Mouse (Mus musculus) kidney, embryonic 16.5 days (tissue): ENCODE results near the gene Nppa. TPM values are rescaled to one million over a fixed set of nuclear protein-coding genes. Genes with fewer than 3 reads are reported as not detected.

Source experiments
- ATAC-seq: fragments of 200-750 bp; cut with Nextera tagmentation; 2 replicates; pipeline ENCODE4 v1.8.0; 2017; ENCODE audit warnings: moderate TSS enrichment; ENCODE audit not compliant: low FRiP score, low TSS enrichment
- H3K27ac ChIP-seq: fragments of 300-500 bp; sonication (generic); 2 replicates; pipeline ENCODE4 v1.5.1; 2014; ENCODE audit warnings: low read length
- H3K27me3 ChIP-seq: fragments of 300-500 bp; sonication (generic); 2 replicates; pipeline ENCODE4 v1.6.1; 2014; ENCODE audit warnings: low read length, control low read depth, mixed read lengths; ENCODE audit not compliant: insufficient read depth
- H3K36me3 ChIP-seq: fragments of 300-500 bp; sonication (generic); 2 replicates; pipeline ENCODE4 v1.6.1; 2014; ENCODE audit warnings: low read length, control low read depth, mixed read lengths; ENCODE audit not compliant: insufficient read depth
- H3K4me1 ChIP-seq: fragments of 300-500 bp; sonication (generic); 2 replicates; pipeline ENCODE4 v1.6.1; 2014; ENCODE audit warnings: low read length, control low read depth, mixed read lengths; ENCODE audit not compliant: insufficient read depth
- H3K4me2 ChIP-seq: fragments of 300-500 bp; sonication (generic); replicated peaks from 2 replicates; pipeline ENCODE4 v1.6.1; 2014; ENCODE audit warnings: low read depth, low read length
- H3K4me3 ChIP-seq: fragments of 300-500 bp; sonication (generic); 2 replicates; pipeline ENCODE4 v1.5.1; 2014; ENCODE audit warnings: mild to moderate bottlenecking, low read length
- H3K9ac ChIP-seq: fragments of 300-500 bp; sonication (generic); replicated peaks from 2 replicates; pipeline ENCODE4 v1.6.1; 2014; ENCODE audit warnings: low read length
- H3K9me3 ChIP-seq: fragments of 300-500 bp; sonication (generic); 2 replicates; pipeline ENCODE4 v1.6.1; 2016; ENCODE audit warnings: low read length, control low read depth
- WGBS: fragments of 180-500 bp; shearing (Covaris S2); extraction: QIAGEN DNeasy Blood & Tissue Kit; methylation state at CpG from one replicate; pipeline ENCODE4 v1.1.7; 2014; 5-methylcytosine and 5-hydroxymethylcytosine counted together
- polyA plus RNA-seq: library from polyadenylated mRNA; unstranded; fragments of >200 nt; fragmentation: Nextera tagmentation; extraction: Ambion mirVana; gene quantifications from 2 replicates; pipeline ENCODE4 v1.2.1, GENCODE M21; 2015

Nppa gene
- polyA plus RNA-seq, 1 experiment from 2014 or later, result 1.00 TPM

DNA sequence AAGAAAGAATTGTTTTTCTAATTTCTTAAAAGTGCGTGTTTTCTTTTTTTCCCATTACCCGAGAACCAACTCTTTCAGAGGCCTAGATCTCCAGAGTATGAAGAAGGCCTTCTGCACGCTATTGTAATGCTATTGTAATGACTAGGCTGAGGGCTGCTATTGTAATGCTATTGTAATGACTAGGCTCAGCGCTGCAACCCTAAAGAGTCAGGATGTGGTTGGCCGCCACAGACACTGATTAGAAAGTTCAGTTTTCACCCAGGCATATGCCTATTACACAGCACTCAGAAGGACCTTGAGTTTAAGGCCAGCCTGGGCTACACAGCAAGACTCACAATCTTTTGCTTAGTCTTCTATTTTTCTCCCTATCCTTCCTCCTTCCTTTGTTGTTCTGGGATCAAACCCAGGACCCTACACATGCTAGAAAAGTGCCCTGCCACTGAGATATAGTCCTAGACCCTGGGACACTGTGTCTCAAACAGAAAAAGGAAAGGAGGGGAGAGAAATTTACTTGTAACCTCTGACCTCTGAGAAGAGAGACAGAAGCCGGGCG lies 33.4 kb downstream of the Nppa start:
- H3K4me2 ChIP-seq, result no peak overlapping the region
- H3K4me3 ChIP-seq, result no peak overlapping the region
- no peaks in the 10 kb centered on the region for H3K27me3 ChIP-seq
- WGBS, result 80% methylated on average over 7 of the region's 7 CpGs
- H3K9me3 ChIP-seq, result no peaks in the 10 kb centered on the region
- ATAC-seq, result no peak
- H3K36me3 ChIP-seq, result peaks cover 18% of the 10 kb centered on the region; the same call in 1 of the 2 replicates
- peaks cover 6% of the 10 kb centered on the region for H3K4me1 ChIP-seq
- H3K27ac ChIP-seq, result no peak overlapping the region
- no peak overlapping the region for H3K9ac ChIP-seq

DNA sequence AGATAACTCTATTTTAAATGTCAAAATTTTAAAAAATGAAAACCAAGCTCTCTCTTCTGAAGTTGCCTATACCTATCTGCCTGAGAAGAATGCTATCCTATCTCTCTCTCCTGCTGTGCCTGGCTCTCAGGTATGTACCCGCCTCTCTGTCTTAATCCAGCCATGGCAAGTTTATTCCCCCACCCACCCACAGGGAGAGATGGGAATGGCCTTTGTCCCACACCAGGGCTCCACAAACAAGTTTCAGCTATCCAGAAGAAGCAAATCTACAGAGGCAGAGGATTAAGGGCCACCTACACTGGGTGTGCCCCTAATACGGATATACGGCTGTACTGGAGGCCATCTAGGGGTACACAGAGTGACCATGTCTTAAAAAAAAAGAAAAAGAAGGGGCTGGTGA lies 34.9 kb downstream of the Nppa start:
- 0 out of 2 replicates have a peak, but pooled peaks cover 12% of the 10 kb centered on the region for H3K36me3 ChIP-seq
- WGBS, result 87% methylated on average over 3 of the region's 3 CpGs
- H3K4me2 ChIP-seq, result no peak overlapping the region
- H3K9me3 ChIP-seq, result no peaks in the 10 kb centered on the region
- H3K27ac ChIP-seq, result no peak overlapping the region
- no peak for ATAC-seq
- no peak overlapping the region for H3K9ac ChIP-seq
- no peaks in the 10 kb centered on the region for H3K27me3 ChIP-seq
- H3K4me3 ChIP-seq, result no peak overlapping the region
- H3K4me1 ChIP-seq, result peaks cover 19% of the 10 kb centered on the region

DNA sequence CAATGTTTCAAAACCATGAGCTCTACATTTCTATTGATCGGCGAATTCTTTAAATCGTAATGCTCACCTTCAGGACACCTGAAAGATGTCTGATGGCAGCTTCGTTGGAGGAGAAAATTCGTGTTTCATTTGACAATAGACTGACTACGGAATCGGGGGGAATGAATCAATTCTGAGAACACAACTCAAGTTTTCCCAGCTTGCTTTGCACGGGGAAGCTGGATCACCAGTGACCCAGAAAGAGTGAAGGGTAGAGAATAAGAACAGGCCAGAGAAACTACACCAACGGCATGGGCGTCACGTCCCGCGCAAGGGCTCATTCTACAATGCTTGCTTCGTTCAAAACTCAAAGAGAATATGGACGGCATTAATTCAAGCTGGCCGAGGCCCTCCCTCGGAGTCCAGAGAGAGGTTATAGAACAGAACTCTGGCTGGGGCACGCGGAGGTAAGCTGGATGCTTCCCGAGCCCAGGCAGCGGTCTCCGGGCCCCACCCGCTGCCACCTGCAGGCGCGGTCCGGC lies 37.6 kb downstream of the Nppa start:
- H3K4me2 ChIP-seq, result peak overlapping the region; percentile 84
- H3K4me1 ChIP-seq, result peaks cover 39% of the 10 kb centered on the region
- peak overlapping the region; percentile 77 for H3K9ac ChIP-seq
- H3K27me3 ChIP-seq, result no peaks in the 10 kb centered on the region
- no peak for ATAC-seq
- 7% methylated on average over 26 of the region's 26 CpGs for WGBS
- peak overlapping the region; percentile 76 for H3K27ac ChIP-seq
- 0 out of 2 replicates have a peak, but pooled peaks cover 10% of the 10 kb centered on the region for H3K36me3 ChIP-seq
- peak overlapping the region; percentile 72 for H3K4me3 ChIP-seq
- H3K9me3 ChIP-seq, result no peaks in the 10 kb centered on the region

DNA sequence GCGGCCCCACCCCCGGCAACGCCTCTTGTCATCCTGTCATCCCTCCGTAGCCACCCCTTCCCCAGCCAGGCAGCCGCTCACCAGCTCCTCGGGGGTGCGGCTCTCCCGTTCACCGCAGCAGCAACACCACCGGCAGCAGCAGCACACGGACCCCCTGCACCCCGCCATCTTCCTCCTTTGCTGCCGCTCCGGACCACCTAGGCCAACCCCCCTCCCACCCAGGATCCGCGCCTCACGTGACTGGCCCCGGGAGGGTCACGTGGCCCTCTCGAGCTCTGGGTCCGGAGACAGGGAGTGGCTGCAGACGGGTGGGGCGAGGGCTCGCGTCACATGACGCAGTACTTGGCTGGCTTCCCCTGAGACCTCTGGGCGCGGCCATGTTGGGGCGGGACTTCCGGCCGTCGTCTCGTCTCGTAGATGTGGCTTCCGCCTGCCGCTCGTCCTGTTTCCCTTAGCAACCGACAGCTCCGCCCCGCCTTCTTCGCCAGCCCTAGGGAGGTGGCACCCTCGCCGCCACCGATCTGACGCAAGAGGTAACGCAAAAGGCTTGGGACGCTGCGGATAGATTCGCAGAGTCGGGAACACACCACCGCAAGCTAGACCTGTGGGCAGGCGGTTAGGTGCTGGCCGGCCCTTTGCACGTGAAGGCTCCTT lies 38.2 kb downstream of the Nppa start, which contains the start of the genes Clcn6 and Mthfr:
Clcn6 (minus strand) TSS at position 222 of the 654 bp plus-strand sequence.
Mthfr (plus strand) TSS at position 478 of the 654 bp plus-strand sequence.
- H3K27ac ChIP-seq, result peak within 1 kb of the TSS; percentile 93
- whole genome bisulfite sequencing, result under 1% methylated on average over 53 of the region's 54 CpGs
- no peaks in the 10 kb centered on the region for H3K9me3 ChIP-seq
- H3K4me1 ChIP-seq, result peaks cover 39% of the 10 kb centered on the region
- ATAC-seq, result peak; percentile 94
- peak within 1 kb of the TSS; percentile 77 for H3K9ac ChIP-seq
- H3K4me3 ChIP-seq, result peak within 1 kb of the TSS; percentile 72
- H3K27me3 ChIP-seq, result no peaks in the 10 kb centered on the region
- H3K4me2 ChIP-seq, result peak within 1 kb of the TSS; percentile 88
- H3K36me3 ChIP-seq, result 0 out of 2 replicates have a peak, but pooled peaks cover 10% of the 10 kb centered on the region

- 19% methylated on average over 19 of the region's 19 CpGs for WGBS
- no peak for ATAC-seq
- peaks cover 39% of the 10 kb centered on the region for H3K4me1 ChIP-seq
- H3K4me2 ChIP-seq, result peak overlapping the region; percentile 88
- peak overlapping the region; percentile 72 for H3K4me3 ChIP-seq
- H3K36me3 ChIP-seq, result peaks cover 17% of the 10 kb centered on the region
- peak overlapping the region; percentile 93 for H3K27ac ChIP-seq
- H3K9me3 ChIP-seq, result no peaks in the 10 kb centered on the region
- H3K9ac ChIP-seq, result peak overlapping the region; percentile 69
- H3K27me3 ChIP-seq, result no peaks in the 10 kb centered on the region
Measured at GRCm38 (mm10) chr4:148039254-148040028, 38.9 kb downstream of the Nppa start.

DNA sequence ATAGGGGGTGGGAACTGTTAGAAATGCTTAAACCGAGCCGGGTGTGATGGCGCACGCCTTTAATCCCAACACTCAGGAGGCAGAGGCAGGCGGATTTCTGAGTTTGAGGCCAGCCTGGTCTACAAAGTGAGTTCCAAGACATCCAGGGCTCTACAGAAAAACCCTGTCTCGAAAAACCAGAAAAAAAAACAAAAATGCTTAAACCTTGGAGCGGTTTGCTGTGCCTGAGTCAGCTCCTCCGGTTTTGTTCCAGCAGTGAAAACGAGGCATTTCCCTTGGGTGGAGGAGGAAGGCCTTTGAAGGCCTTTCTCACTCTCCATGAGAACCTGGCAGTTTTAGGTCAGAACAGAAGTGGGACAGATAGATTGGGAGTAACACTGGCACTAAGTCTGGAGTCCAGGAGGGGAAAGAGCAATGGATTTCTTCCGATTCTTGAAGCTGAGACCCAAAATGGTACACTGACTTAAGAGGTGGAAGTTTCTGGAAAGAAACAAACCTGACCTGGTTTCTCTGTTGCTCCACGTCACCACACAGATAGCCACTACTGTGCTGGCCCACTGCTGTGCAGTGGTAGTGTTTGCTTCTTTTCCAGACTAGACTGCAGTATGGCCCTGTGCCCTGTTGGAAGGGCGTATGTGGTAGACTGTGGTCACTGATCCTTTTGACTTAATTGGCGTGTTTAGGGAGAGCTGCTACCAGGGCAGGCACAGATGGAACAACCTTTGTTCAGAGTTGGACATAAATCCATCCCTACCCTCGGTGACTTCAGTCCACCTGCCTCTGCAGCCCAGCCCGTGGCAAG lies 39.7 kb downstream of the Nppa start:
- H3K9ac ChIP-seq, result peak overlapping the region; percentile 69
- H3K9me3 ChIP-seq, result no peaks in the 10 kb centered on the region
- peak overlapping the region; percentile 93 for H3K27ac ChIP-seq
- peak overlapping the region; percentile 72 for H3K4me3 ChIP-seq
- peaks cover 39% of the 10 kb centered on the region for H3K4me1 ChIP-seq
- H3K4me2 ChIP-seq, result peak overlapping the region; percentile 88
- ATAC-seq, result no peak
- H3K36me3 ChIP-seq, result peaks cover 20% of the 10 kb centered on the region
- whole genome bisulfite sequencing, result 60% methylated on average over 15 of the region's 15 CpGs
- H3K27me3 ChIP-seq, result no peaks in the 10 kb centered on the region

GRCm38 (mm10) chr4:148040933-148041610 lies 40.5 kb downstream of the Nppa start:
- Histone ChIP-seq H3K4me2 (peak overlapping the region; percentile 88), H3K4me3 (peak overlapping the region; percentile 54), H3K27ac (peak overlapping the region; percentile 93), H3K4me1 (peaks cover 39% of the 10 kb centered on the region), H3K9ac (peak overlapping the region; percentile 67), H3K27me3 (no peaks in the 10 kb centered on the region), H3K9me3 (no peaks in the 10 kb centered on the region), H3K36me3 (peaks cover 19% of the 10 kb centered on the region)
- peak; percentile 66 for ATAC-seq
- 0% methylated on average over 19 of the region's 19 CpGs for WGBS

- H3K4me3 ChIP-seq, result peak overlapping the region; percentile 54
- WGBS, result 1% methylated on average over 16 of the region's 16 CpGs
- no peaks in the 10 kb centered on the region for H3K27me3 ChIP-seq
- H3K36me3 ChIP-seq, result peaks cover 13% of the 10 kb centered on the region
- peaks cover 43% of the 10 kb centered on the region for H3K4me1 ChIP-seq
- H3K27ac ChIP-seq, result peak overlapping the region; percentile 93
- H3K9ac ChIP-seq, result peak overlapping the region; percentile 67
- ATAC-seq, result no peak
- H3K4me2 ChIP-seq, result peak overlapping the region; percentile 88
- H3K9me3 ChIP-seq, result no peaks in the 10 kb centered on the region
Measured at GRCm38 (mm10) chr4:148041611-148042191, 41.2 kb downstream of the Nppa start.
